Mouse (Mus musculus): ENCODE results near the gene Micu1. TPM values are rescaled to one million over a fixed set of nuclear protein-coding genes. Genes with fewer than 3 reads are reported as not detected.
"Not testable (repeated sequence)": the region's sequence is repeated elsewhere in the genome, so short reads cannot be mapped to it uniquely, and the experiment has no call there.

The Micu1 gene
- polyA plus RNA-seq (2015; fragmentation: Nextera tagmentation; extraction: Ambion mirVana): 73.3 and 78.0 TPM in 2 replicates

DNA sequence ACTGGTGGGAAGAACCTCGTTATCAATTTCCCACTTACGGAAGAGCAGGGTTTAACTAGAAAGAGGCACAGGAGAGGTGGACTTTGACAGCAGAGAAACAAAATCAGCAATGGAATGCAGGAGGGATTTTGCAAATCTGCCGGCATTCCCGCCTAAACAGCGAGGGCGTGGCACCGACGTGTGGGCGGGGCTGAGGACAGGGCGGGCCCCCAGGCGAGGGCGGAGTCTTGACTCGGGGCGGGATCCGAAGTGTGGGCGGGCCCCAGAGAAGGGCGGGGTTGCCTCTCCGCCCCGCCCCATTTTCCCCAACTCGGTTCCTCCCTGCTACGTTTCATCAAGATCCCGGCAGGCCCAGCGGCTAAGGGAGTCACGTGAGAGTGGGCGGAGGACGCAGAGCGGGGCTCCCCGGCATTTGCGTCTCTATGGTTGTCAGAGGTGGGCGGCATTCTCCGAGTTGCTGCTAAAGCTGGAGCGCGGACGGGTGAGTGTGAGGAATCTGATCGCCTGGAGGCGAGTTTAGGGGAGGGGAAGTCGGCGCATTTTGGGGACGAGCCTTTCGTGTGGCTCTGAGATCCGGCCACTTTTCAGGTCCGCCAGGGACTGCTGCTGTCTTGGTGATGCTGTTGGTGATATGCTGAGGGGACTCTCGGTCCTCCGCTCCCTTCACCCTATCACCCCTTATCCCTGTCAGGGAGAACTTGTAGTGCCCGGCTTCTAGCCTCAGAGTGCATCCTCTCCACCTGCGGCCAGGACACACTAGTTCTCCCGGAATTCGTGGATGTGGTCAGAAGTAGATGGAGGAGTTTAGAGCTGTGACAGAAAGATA is at the start of gene Micu1:
Gene Micu1, plus strand, starts transcription at position 271 of the 826 bp plus-strand sequence.
- under 1% methylated on average over 48 of the region's 48 CpGs for WGBS
- Histone ChIP-seq H3K4me2 (peak within 1 kb of the TSS; percentile 77), H3K27me3 (no peaks in the 10 kb centered on the region), H3K27ac (peak within 1 kb of the TSS; percentile 76), H3K4me3 (peak within 1 kb of the TSS; percentile 66), H3K9ac (peak within 1 kb of the TSS; percentile 85), H3K4me1 (replicated peaks) (peaks cover 9% of the 10 kb centered on the region), H3K9me3 (no peaks in the 10 kb centered on the region), H3K36me3 (no peaks in the 10 kb centered on the region)
- ATAC-seq (ENCODE audit: low FRiP score): peak; percentile 99

GRCm38 (mm10) chr10:59656799-59657198 is 45.5 kb upstream of the Micu1 start:
- no peaks in the 10 kb centered on the region for H3K9me3 ChIP-seq
- no peak overlapping the region for H3K27ac ChIP-seq
- WGBS: 84% methylated on average over 13 of the region's 13 CpGs
- H3K4me1 ChIP-seq (replicated peaks): no peaks in the 10 kb centered on the region
- no peaks in the 10 kb centered on the region for H3K36me3 ChIP-seq
- H3K4me3 ChIP-seq: no peak overlapping the region
- no peak overlapping the region for H3K4me2 ChIP-seq
- H3K9ac ChIP-seq: no peak overlapping the region
- ATAC-seq (ENCODE audit: low FRiP score): no peak
- no peaks in the 10 kb centered on the region for H3K27me3 ChIP-seq

DNA sequence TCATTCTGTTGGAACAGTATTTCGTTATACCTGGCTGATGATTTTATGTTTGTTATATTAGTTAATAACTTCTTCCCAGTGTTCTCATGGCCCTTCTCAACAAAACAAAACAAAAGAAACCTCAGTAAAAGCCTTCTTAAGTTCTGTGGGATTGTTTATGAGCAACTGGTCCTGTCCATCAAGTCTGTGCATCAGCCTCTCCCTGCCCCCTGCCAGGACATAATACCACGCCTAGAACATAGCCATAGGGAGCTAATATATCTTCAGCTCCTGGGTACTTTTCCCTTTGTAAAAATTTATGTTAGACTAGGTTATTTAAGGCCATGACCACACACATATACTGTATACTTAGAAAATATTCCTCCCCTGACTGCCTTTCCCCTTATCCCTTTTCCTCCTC is 37.5 kb upstream of the Micu1 start:
- Histone ChIP-seq H3K9ac (no peak overlapping the region), H3K4me2 (no peak overlapping the region), H3K4me3 (no peak overlapping the region), H3K9me3 (no peaks in the 10 kb centered on the region), H3K4me1 (replicated peaks) (no peaks in the 10 kb centered on the region), H3K36me3 (no peaks in the 10 kb centered on the region), H3K27me3 (no peaks in the 10 kb centered on the region), H3K27ac (no peak overlapping the region)
- no peak for ATAC-seq (ENCODE audit: low FRiP score)
- 77% methylated on average over 2 of the region's 2 CpGs for WGBS

- WGBS: 80% methylated on average over 13 of the region's 13 CpGs
- no peaks in the 10 kb centered on the region for H3K9me3 ChIP-seq
- no peak overlapping the region for H3K4me3 ChIP-seq
- H3K4me1 ChIP-seq (replicated peaks): no peaks in the 10 kb centered on the region
- no peak overlapping the region for H3K9ac ChIP-seq
- H3K27ac ChIP-seq: no peak overlapping the region
- no peak for ATAC-seq (ENCODE audit: low FRiP score)
- H3K36me3 ChIP-seq: no peaks in the 10 kb centered on the region
- H3K27me3 ChIP-seq: no peaks in the 10 kb centered on the region
- H3K4me2 ChIP-seq: no peak overlapping the region
Measured at GRCm38 (mm10) chr10:59665503-59666291, 36.6 kb upstream of the Micu1 start.

GRCm38 (mm10) chr10:59667377-59667776 is 34.9 kb upstream of the Micu1 start:
- WGBS: 68% methylated on average over 6 of the region's 6 CpGs
- Histone ChIP-seq H3K36me3 (no peaks in the 10 kb centered on the region), H3K9me3 (no peaks in the 10 kb centered on the region), H3K4me1 (replicated peaks) (no peaks in the 10 kb centered on the region), H3K27me3 (no peaks in the 10 kb centered on the region), H3K4me2 (no peak overlapping the region), H3K27ac (no peak overlapping the region), H3K9ac (no peak overlapping the region), H3K4me3 (no peak overlapping the region)
- ATAC-seq (ENCODE audit: low FRiP score): no peak

DNA sequence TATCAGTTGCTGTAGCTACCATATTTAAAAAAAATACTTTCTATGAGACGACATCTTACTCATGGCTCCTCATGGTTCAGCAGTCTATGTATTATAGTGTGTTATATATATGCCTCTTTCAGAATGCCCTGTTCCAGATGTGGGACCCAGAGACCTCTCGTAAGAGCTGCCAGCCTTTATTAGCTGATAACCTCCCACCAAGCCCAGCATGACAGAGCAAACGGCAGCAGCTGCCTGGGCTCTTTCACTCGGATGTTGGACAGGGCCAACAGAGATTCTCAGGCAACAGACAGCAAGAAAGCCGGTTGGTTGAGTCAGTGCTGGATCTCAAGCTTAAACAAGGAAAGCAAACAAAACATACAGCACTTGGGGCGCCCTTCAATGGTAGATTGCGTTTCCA is 33.8 kb upstream of the Micu1 start:
- no peaks in the 10 kb centered on the region for H3K4me1 ChIP-seq (replicated peaks)
- H3K4me3 ChIP-seq: no peak overlapping the region
- no peak for ATAC-seq (ENCODE audit: low FRiP score)
- H3K9ac ChIP-seq: no peak overlapping the region
- no peak overlapping the region for H3K27ac ChIP-seq
- no peaks in the 10 kb centered on the region for H3K36me3 ChIP-seq
- no peak overlapping the region for H3K4me2 ChIP-seq
- no peaks in the 10 kb centered on the region for H3K9me3 ChIP-seq
- H3K27me3 ChIP-seq: no peaks in the 10 kb centered on the region
- WGBS: 78% methylated on average over 7 of the region's 7 CpGs

DNA sequence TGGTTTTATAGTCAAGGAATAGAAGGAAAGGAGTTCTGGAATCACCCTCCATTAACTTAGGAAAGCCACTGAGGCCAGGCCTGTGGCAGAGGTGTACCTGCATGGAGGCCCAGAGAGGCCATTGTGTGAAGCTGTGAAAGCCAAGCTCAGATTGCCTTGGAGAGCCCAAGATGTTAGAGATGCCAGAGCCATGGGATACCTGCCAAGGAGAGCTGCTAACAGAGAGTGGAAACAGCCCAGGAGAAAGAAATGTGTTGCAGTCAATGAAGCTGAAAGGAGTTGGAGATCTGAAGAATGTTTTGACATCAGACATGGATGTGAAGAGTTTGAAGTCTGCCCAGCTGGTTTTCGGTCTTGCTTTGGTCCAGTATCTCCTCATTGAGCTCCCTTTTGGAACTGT is 24.4 kb upstream of the Micu1 start:
- Histone ChIP-seq H3K9me3 (peaks cover 9% of the 10 kb centered on the region), H3K4me3 (no peak overlapping the region), H3K27ac (no peak overlapping the region), H3K4me1 (replicated peaks) (no peaks in the 10 kb centered on the region), H3K36me3 (no peaks in the 10 kb centered on the region), H3K4me2 (no peak overlapping the region), H3K9ac (no peak overlapping the region), H3K27me3 (no peaks in the 10 kb centered on the region)
- 91% methylated on average over 1 of the region's 1 CpGs for WGBS
- ATAC-seq (ENCODE audit: low FRiP score): no peak

GRCm38 (mm10) chr10:59679189-59679588 is 23.1 kb upstream of the Micu1 start:
- no peak for ATAC-seq (ENCODE audit: low FRiP score)

DNA sequence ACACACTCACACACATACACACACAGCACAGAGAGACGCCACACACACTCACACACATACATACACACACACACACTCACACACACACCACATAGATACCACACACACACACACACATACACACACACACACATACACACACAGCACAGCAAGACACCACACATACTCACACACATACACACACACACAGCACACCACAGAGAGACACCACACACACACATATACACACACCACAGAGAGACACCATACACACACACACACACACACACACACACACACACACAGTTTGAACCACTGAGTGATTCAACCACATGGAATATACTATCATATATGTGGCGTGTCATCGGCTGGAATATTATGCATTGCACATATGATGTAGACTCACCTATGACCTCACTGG is 16.7 kb upstream of the Micu1 start:
- H3K27me3 ChIP-seq; H3K4me2 ChIP-seq; H3K4me3 ChIP-seq; H3K36me3 ChIP-seq; H3K9me3 ChIP-seq; H3K27ac ChIP-seq; H3K9ac ChIP-seq; H3K4me1 ChIP-seq (replicated peaks): not testable (repeated sequence)
- 94% methylated on average over 3 of the region's 3 CpGs for WGBS
- ATAC-seq (ENCODE audit: low FRiP score): peak; percentile 43; the same call in 1 of the 2 replicates

More at GRCm38 (mm10) chr10:59679189-59679588, 23.1 kb upstream of the Micu1 start:
- WGBS: 86% methylated on average over 2 of the region's 2 CpGs
- H3K4me3 ChIP-seq: no peak overlapping the region
- peaks cover 9% of the 10 kb centered on the region for H3K9me3 ChIP-seq
- no peak overlapping the region for H3K4me2 ChIP-seq
- no peaks in the 10 kb centered on the region for H3K36me3 ChIP-seq
- H3K27ac ChIP-seq: no peak overlapping the region
- no peaks in the 10 kb centered on the region for H3K4me1 ChIP-seq (replicated peaks)
- H3K27me3 ChIP-seq: no peaks in the 10 kb centered on the region
- H3K9ac ChIP-seq: no peak overlapping the region

GRCm38 (mm10) chr10:59687126-59687525 is 15.2 kb upstream of the Micu1 start:
- Histone ChIP-seq H3K4me3 (no peak overlapping the region), H3K36me3 (no peaks in the 10 kb centered on the region), H3K27ac (no peak overlapping the region), H3K4me2 (no peak overlapping the region), H3K9me3 (peaks cover 4% of the 10 kb centered on the region), H3K9ac (no peak overlapping the region), H3K4me1 (replicated peaks) (no peaks in the 10 kb centered on the region), H3K27me3 (no peaks in the 10 kb centered on the region)
- 88% methylated on average over 2 of the region's 2 CpGs for WGBS
- ATAC-seq (ENCODE audit: low FRiP score): no peak

GRCm38 (mm10) chr10:59689836-59690235 is 12.4 kb upstream of the Micu1 start:
- Histone ChIP-seq H3K9me3 (no peaks in the 10 kb centered on the region), H3K36me3 (no peaks in the 10 kb centered on the region), H3K4me1 (replicated peaks) (no peaks in the 10 kb centered on the region), H3K27ac (no peak overlapping the region), H3K4me2 (no peak overlapping the region), H3K4me3 (no peak overlapping the region), H3K9ac (no peak overlapping the region), H3K27me3 (no peaks in the 10 kb centered on the region)
- no peak for ATAC-seq (ENCODE audit: low FRiP score)
- WGBS: 55% methylated on average over 6 of the region's 6 CpGs

DNA sequence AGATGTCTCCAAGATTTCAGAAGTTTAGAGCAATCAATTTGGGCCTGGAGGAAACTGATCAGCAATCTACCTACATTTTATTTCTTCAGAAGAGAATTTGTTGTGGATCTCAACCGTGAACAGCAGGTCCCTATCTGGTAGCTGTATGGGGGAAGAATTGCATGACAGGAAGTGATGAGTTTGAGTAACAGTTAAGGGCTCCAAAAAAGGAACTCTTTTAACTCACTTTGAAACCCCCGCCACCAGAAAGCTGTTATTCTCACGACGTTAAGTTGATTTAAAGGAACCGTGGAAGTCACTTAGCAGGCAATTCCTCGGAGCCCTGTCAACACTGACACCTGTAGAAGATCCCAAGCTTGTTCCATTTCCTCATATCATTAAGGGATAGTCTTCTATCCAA is 9.8 kb upstream of the Micu1 start:
- no peak overlapping the region for H3K4me3 ChIP-seq
- H3K36me3 ChIP-seq: no peaks in the 10 kb centered on the region
- ATAC-seq (ENCODE audit: low FRiP score): no peak
- H3K27ac ChIP-seq: no peak overlapping the region
- no peak overlapping the region for H3K9ac ChIP-seq
- WGBS: 84% methylated on average over 6 of the region's 6 CpGs
- H3K4me2 ChIP-seq: no peak overlapping the region
- no peaks in the 10 kb centered on the region for H3K27me3 ChIP-seq
- no peaks in the 10 kb centered on the region for H3K9me3 ChIP-seq
- H3K4me1 ChIP-seq (replicated peaks): no peaks in the 10 kb centered on the region

Measured in hindbrain, embryonic 13.5 days (tissue).